Mouse (Mus musculus) liver, embryonic 14.5 days (tissue): ENCODE measurements around the gene Cenpc1.

Experiments used
- CTCF ChIP-seq: IDR thresholded peaks from 2 replicates; pipeline ENCODE4 v1.5.1; 2016; ENCODE audit warnings: antibody characterized with exemption, low read depth, control low read depth
- EP300 ChIP-seq: IDR thresholded peaks from 2 replicates; pipeline ENCODE4 v1.6.1; 2016; ENCODE audit warnings: antibody characterized with exemption, low read depth

DNA sequence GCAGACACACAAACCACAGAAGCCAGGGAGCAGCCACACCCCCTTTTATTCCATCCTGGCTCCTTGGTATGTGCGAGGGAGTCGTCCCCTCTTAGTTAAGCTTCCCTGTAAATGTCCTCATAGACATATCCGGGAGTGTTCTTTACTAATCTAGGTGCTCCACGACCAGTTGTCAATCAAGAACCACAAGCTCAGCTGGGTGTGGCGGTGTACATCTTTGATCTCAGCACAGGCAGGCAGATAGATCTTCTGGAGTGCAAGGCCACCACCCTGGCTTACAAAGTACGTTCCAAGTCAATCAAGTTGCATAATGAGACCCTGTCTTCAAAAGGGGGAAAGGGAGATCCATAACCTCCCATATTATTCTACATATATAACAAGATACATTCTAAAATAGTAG is 3.7 kb upstream of the Cenpc1 start:
- no peak for TF ChIP-seq CTCF
- no peak for TF ChIP-seq EP300
